Mouse (Mus musculus) B cell, adult 2 months (primary cell): ENCODE measurements around the gene Kat5.

Experiments used
- DNase-seq, 2 experiments: peaks; one replicate each; pipeline ENCODE4 v3.0.0; 2022

Kat5 gene

GRCm38 (mm10) chr19:5625311-5625710 is 15.3 kb upstream of the Kat5 start:
- no peak for DNase-seq

GRCm38 (mm10) chr19:5621884-5622283 is 11.8 kb upstream of the Kat5 start:
- DNase-seq, result no peak

GRCm38 (mm10) chr19:5620007-5620406 is 10.0 kb upstream of the Kat5 start:
- DNase-seq, result no peak

- no peak for DNase-seq
Measured at GRCm38 (mm10) chr19:5614953-5615352, 4.9 kb upstream of the Kat5 start.

- DNase-seq, result no peak
Measured at GRCm38 (mm10) chr19:5612762-5613411, 2.9 kb upstream of the Kat5 start.

GRCm38 (mm10) chr19:5611973-5612372 is 1.9 kb upstream of the Kat5 start:
- DNase-seq, result peak; percentile 53 to 58

- no peak for DNase-seq
Measured at GRCm38 (mm10) chr19:5609171-5609546, 878 bp downstream of the Kat5 start.

- DNase-seq, result no peak
Measured at GRCm38 (mm10) chr19:5608707-5609106, 1.3 kb downstream of the Kat5 start.

- no peak for DNase-seq
Measured at GRCm38 (mm10) chr19:5607705-5608410, 2.2 kb downstream of the Kat5 start.

- DNase-seq, result no peak
Measured at GRCm38 (mm10) chr19:5606196-5606595, 3.8 kb downstream of the Kat5 start.

GRCm38 (mm10) chr19:5605126-5605525 is 4.9 kb downstream of the Kat5 start:
- DNase-seq, result no peak

- DNase-seq, result no peak
Measured at GRCm38 (mm10) chr19:5603664-5604063, 6.4 kb downstream of the Kat5 start.

- peak; percentile 75 to 78 for DNase-seq
Measured at GRCm38 (mm10) chr19:5601752-5602541, 8.1 kb downstream of the Kat5 start, which contains the start of gene Rnaseh2c. Gene Rnaseh2c, plus strand, starts transcription at chr19:5601873.

- no peak for DNase-seq
Measured at GRCm38 (mm10) chr19:5599224-5599623, 10.8 kb downstream of the Kat5 start.

- no peak for DNase-seq
Measured at GRCm38 (mm10) chr19:5591888-5592287, 18.1 kb downstream of the Kat5 start.

GRCm38 (mm10) chr19:5589159-5589558 is 20.9 kb downstream of the Kat5 start:
- no peak for DNase-seq

GRCm38 (mm10) chr19:5581995-5582394 is 28.0 kb downstream of the Kat5 start:
- DNase-seq, result no peak

- no peak for DNase-seq
Measured at GRCm38 (mm10) chr19:5580776-5581175, 29.3 kb downstream of the Kat5 start.

- DNase-seq, result no peak
Measured at GRCm38 (mm10) chr19:5579971-5580370, 30.1 kb downstream of the Kat5 start.

- DNase-seq, result no peak
Measured at GRCm38 (mm10) chr19:5575336-5575735, 34.7 kb downstream of the Kat5 start.

- DNase-seq, result no peak
Measured at GRCm38 (mm10) chr19:5572331-5573125, 37.5 kb downstream of the Kat5 start.

GRCm38 (mm10) chr19:5571831-5572230 is 38.2 kb downstream of the Kat5 start:
- DNase-seq, result peak; percentile 28 to 31
